Mouse (Mus musculus) stomach, postnatal 0 days (tissue): ENCODE data around the gene Lrp1.

Experiments used
- CTCF ChIP-seq: IDR thresholded peaks from 2 replicates; pipeline ENCODE4 v1.5.1; 2016; ENCODE audit warnings: antibody characterized with exemption, low read depth, mild to moderate bottlenecking, moderate library complexity
- EP300 ChIP-seq: optimal IDR thresholded peaks from 2 replicates; pipeline ENCODE3; 2016; ENCODE audit warnings: antibody characterized with exemption

DNA sequence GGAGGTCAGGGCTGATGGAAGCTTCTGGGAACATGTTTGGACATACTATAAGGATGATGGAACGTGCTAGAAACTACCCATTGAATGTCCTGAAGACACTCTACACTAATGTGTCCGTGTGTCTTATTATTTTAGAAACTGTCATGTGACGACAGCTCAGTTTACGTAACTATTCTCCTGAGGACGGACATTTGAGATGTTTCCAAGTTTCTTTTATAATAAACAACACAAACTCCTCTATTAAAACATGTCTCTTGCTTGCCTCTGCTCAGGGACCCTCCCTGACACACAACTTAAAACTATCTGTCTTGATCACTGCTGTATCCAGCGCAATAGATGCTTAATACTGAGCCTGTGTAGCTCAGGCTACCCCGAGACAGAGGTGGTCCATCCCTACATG lies 45.2 kb downstream of the Lrp1 start:
- TF ChIP-seq CTCF (no peak), EP300 (no peak)
